Mouse (Mus musculus): ENCODE measurements around the gene Gfra1. TPM values are rescaled to one million over a fixed set of nuclear protein-coding genes. Genes with fewer than 3 reads are reported as not detected.

Gfra1 gene
- polyA plus RNA-seq, 1 experiment from 2014 or later = 3.2 TPM

- no peaks in the 10 kb centered on the region for H3K4me1 ChIP-seq (ENCODE audit: control insufficient read depth in 2 of 2, insufficient read depth in 2 of 2, low read length in 2 of 2)
- 89% methylated on average over 7 of the region's 7 CpGs for WGBS
Observed at GRCm38 (mm10) chr19:58301105-58301504, 154.6 kb downstream of the Gfra1 start.

GRCm38 (mm10) chr19:58297926-58298325 lies 157.8 kb downstream of the Gfra1 start:
- Histone ChIP-seq H3K4me3 (ENCODE audit: control insufficient read depth in 1 of 2, insufficient read depth in 1 of 2, low read depth in 1 of 2, low read length in 2 of 2) (no peak overlapping the region), H3K36me3 (ENCODE audit: control insufficient read depth, insufficient read depth, low read length) (no peaks in the 10 kb centered on the region), H3K4me2 (ENCODE audit: low read length) (no peak overlapping the region), H3K9ac (ENCODE audit: low read length) (no peak overlapping the region), H3K27me3 (ENCODE audit: control insufficient read depth, insufficient read depth, low read length) (0 out of 2 replicates have a peak, but pooled peaks cover 7% of the 10 kb centered on the region), H3K4me1 (ENCODE audit: control insufficient read depth in 2 of 2, insufficient read depth in 2 of 2, low read length in 2 of 2) (no peaks in the 10 kb centered on the region), H3K27ac (replicated peaks in 1 of 2; ENCODE audit: control insufficient read depth in 1 of 2, insufficient read depth in 1 of 2, low read depth in 2 of 2, low read length in 2 of 2) (no peak overlapping the region), H3K9me3 (ENCODE audit: control insufficient read depth, low read length) (no peaks in the 10 kb centered on the region)
- WGBS = 73% methylated on average over 2 of the region's 2 CpGs
- no peak for ATAC-seq (ENCODE audit: insufficient number of reproducible peaks, insufficient read depth, low FRiP score, low read depth)

More at GRCm38 (mm10) chr19:58301105-58301504, 154.6 kb downstream of the Gfra1 start:
- no peak overlapping the region for H3K9ac ChIP-seq (ENCODE audit: low read length)
- no peak for ATAC-seq (ENCODE audit: insufficient number of reproducible peaks, insufficient read depth, low FRiP score, low read depth)
- no peak overlapping the region for H3K4me2 ChIP-seq (ENCODE audit: low read length)
- H3K9me3 ChIP-seq (ENCODE audit: control insufficient read depth, low read length) = peaks cover 2% of the 10 kb centered on the region; the same call in 1 of the 2 replicates
- H3K4me3 ChIP-seq (ENCODE audit: control insufficient read depth in 1 of 2, insufficient read depth in 1 of 2, low read depth in 1 of 2, low read length in 2 of 2) = no peak overlapping the region
- no peak overlapping the region for H3K27ac ChIP-seq (replicated peaks in 1 of 2; ENCODE audit: control insufficient read depth in 1 of 2, insufficient read depth in 1 of 2, low read depth in 2 of 2, low read length in 2 of 2)
- H3K36me3 ChIP-seq (ENCODE audit: control insufficient read depth, insufficient read depth, low read length) = no peaks in the 10 kb centered on the region
- H3K27me3 ChIP-seq (ENCODE audit: control insufficient read depth, insufficient read depth, low read length) = 0 out of 2 replicates have a peak, but pooled peaks cover 7% of the 10 kb centered on the region

DNA sequence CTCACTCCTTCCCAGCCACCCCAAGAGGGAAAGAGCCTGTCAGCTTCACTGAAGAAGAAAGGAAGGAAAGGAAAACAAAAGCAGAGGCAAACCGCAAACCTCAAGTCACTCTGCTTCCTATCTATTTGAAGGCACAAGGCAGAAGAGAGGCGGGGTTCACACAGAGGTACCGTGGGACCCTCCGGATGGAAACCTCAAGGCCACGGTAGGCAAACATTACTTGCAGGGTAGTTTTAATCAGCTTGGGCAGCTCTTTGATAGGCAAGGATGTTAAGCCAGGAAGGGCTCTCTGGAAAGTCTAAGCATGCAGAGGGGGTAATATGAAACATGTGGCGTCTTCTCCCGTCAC lies 158.9 kb downstream of the Gfra1 start:
- Histone ChIP-seq H3K36me3 (ENCODE audit: control insufficient read depth, insufficient read depth, low read length) (no peaks in the 10 kb centered on the region), H3K4me2 (ENCODE audit: low read length) (no peak overlapping the region), H3K4me1 (ENCODE audit: control insufficient read depth in 2 of 2, insufficient read depth in 2 of 2, low read length in 2 of 2) (no peaks in the 10 kb centered on the region), H3K9ac (ENCODE audit: low read length) (no peak overlapping the region), H3K27ac (replicated peaks in 1 of 2; ENCODE audit: control insufficient read depth in 1 of 2, insufficient read depth in 1 of 2, low read depth in 2 of 2, low read length in 2 of 2) (no peak overlapping the region), H3K4me3 (ENCODE audit: control insufficient read depth in 1 of 2, insufficient read depth in 1 of 2, low read depth in 1 of 2, low read length in 2 of 2) (no peak overlapping the region), H3K9me3 (ENCODE audit: control insufficient read depth, low read length) (no peaks in the 10 kb centered on the region), H3K27me3 (ENCODE audit: control insufficient read depth, insufficient read depth, low read length) (0 out of 2 replicates have a peak, but pooled peaks cover 7% of the 10 kb centered on the region)
- 45% methylated on average over 7 of the region's 7 CpGs for WGBS
- ATAC-seq (ENCODE audit: insufficient number of reproducible peaks, insufficient read depth, low FRiP score, low read depth) = no peak

DNA sequence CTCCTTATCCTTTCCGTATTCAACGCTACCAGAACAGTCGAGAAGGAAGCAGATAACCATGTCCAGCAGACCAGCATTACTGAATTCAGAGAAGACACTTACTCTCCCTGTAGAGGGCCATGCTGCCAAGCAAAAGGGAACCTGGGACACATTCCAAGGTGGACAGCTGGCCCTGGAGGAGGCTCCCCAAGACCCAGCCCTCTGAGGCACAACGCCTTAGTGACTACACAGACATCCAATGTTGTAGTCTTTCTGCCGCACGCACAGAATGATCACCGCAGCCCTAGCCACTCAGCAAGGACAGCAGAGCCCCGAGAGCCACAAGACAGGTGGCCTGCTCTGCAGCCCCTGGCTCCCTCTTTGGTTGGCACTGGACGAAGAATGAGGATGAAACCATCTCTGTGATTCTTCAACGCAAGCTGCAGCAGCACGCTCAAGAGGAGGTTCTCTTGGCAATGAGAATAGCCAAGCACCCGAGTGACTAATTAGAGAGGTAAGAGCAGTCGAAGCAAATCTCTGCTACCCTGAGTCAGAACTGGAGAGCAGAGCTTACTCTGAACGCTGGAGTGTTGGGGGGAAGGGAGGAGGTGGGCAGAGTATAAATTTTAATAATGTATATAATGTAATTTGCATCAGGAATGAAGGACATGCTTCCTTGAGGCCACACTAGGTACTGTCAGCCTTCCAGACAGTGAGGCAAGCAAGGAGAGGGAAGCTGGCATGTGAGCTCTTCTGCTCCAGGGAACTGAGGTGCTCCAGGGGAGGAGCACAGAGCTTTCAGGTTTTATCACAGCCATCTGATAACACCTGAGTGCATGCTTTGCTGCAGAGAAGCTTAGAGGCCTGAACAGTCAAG lies 159.5 kb downstream of the Gfra1 start:
- H3K4me2 ChIP-seq (ENCODE audit: low read length) = no peak overlapping the region
- H3K36me3 ChIP-seq (ENCODE audit: control insufficient read depth, insufficient read depth, low read length) = no peaks in the 10 kb centered on the region
- no peaks in the 10 kb centered on the region for H3K4me1 ChIP-seq (ENCODE audit: control insufficient read depth in 2 of 2, insufficient read depth in 2 of 2, low read length in 2 of 2)
- no peak for ATAC-seq (ENCODE audit: insufficient number of reproducible peaks, insufficient read depth, low FRiP score, low read depth)
- H3K4me3 ChIP-seq (ENCODE audit: control insufficient read depth in 1 of 2, insufficient read depth in 1 of 2, low read depth in 1 of 2, low read length in 2 of 2) = no peak overlapping the region
- 0 out of 2 replicates have a peak, but pooled peaks cover 7% of the 10 kb centered on the region for H3K27me3 ChIP-seq (ENCODE audit: control insufficient read depth, insufficient read depth, low read length)
- H3K27ac ChIP-seq (replicated peaks in 1 of 2; ENCODE audit: control insufficient read depth in 1 of 2, insufficient read depth in 1 of 2, low read depth in 2 of 2, low read length in 2 of 2) = no peak overlapping the region
- no peak overlapping the region for H3K9ac ChIP-seq (ENCODE audit: low read length)
- H3K9me3 ChIP-seq (ENCODE audit: control insufficient read depth, low read length) = no peaks in the 10 kb centered on the region
- WGBS = 68% methylated on average over 14 of the region's 14 CpGs

GRCm38 (mm10) chr19:58288145-58288544 lies 167.6 kb downstream of the Gfra1 start:
- Histone ChIP-seq H3K27ac (replicated peaks in 1 of 2; ENCODE audit: control insufficient read depth in 1 of 2, insufficient read depth in 1 of 2, low read depth in 2 of 2, low read length in 2 of 2) (no peak overlapping the region), H3K4me1 (ENCODE audit: control insufficient read depth in 2 of 2, insufficient read depth in 2 of 2, low read length in 2 of 2) (no peaks in the 10 kb centered on the region; a peak in 1 of 4 replicates), H3K4me3 (ENCODE audit: control insufficient read depth in 1 of 2, insufficient read depth in 1 of 2, low read depth in 1 of 2, low read length in 2 of 2) (no peak overlapping the region), H3K9me3 (ENCODE audit: control insufficient read depth, low read length) (0 out of 2 replicates have a peak, but pooled peaks cover 2% of the 10 kb centered on the region), H3K36me3 (ENCODE audit: control insufficient read depth, insufficient read depth, low read length) (no peaks in the 10 kb centered on the region), H3K4me2 (ENCODE audit: low read length) (no peak overlapping the region), H3K9ac (ENCODE audit: low read length) (no peak overlapping the region), H3K27me3 (ENCODE audit: control insufficient read depth, insufficient read depth, low read length) (no peaks in the 10 kb centered on the region)
- ATAC-seq (ENCODE audit: insufficient number of reproducible peaks, insufficient read depth, low FRiP score, low read depth) = no peak
- WGBS = 75% methylated on average over 6 of the region's 6 CpGs

DNA sequence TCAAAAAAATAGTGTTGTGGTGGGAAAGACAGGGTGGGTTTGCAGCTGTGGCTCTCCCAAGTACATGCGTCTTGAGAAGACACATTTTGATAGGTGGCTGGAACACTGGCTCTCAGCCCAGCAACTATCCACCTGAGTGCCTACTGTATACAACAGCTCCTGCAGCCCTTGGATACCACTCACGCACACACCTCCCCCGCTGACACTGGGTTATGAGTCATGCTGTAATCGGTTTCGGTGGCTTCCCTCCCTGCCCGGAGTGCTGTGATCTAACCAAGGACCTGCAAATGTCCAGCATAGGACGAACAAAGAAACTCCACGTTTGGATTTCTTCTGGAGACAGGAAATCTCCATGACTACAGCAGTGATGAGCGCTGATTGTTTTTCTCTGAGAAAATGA lies 180.4 kb downstream of the Gfra1 start:
- H3K4me3 ChIP-seq (ENCODE audit: control insufficient read depth in 1 of 2, insufficient read depth in 1 of 2, low read depth in 1 of 2, low read length in 2 of 2) = no peak overlapping the region
- ATAC-seq (ENCODE audit: insufficient number of reproducible peaks, insufficient read depth, low FRiP score, low read depth) = no peak
- WGBS = 54% methylated on average over 9 of the region's 9 CpGs
- H3K36me3 ChIP-seq (ENCODE audit: control insufficient read depth, insufficient read depth, low read length) = no peaks in the 10 kb centered on the region
- no peak overlapping the region for H3K9ac ChIP-seq (ENCODE audit: low read length)
- no peaks in the 10 kb centered on the region; a peak in 1 of 4 replicates for H3K4me1 ChIP-seq (ENCODE audit: control insufficient read depth in 2 of 2, insufficient read depth in 2 of 2, low read length in 2 of 2)
- no peak overlapping the region for H3K4me2 ChIP-seq (ENCODE audit: low read length)
- H3K27ac ChIP-seq (replicated peaks in 1 of 2; ENCODE audit: control insufficient read depth in 1 of 2, insufficient read depth in 1 of 2, low read depth in 2 of 2, low read length in 2 of 2) = no peak overlapping the region
- no peaks in the 10 kb centered on the region for H3K27me3 ChIP-seq (ENCODE audit: control insufficient read depth, insufficient read depth, low read length)
- H3K9me3 ChIP-seq (ENCODE audit: control insufficient read depth, low read length) = no peaks in the 10 kb centered on the region

GRCm38 (mm10) chr19:58271815-58272214 lies 183.9 kb downstream of the Gfra1 start:
- H3K36me3 ChIP-seq (ENCODE audit: control insufficient read depth, insufficient read depth, low read length) = no peaks in the 10 kb centered on the region
- H3K4me1 ChIP-seq (ENCODE audit: control insufficient read depth in 2 of 2, insufficient read depth in 2 of 2, low read length in 2 of 2) = no peaks in the 10 kb centered on the region; a peak in 1 of 4 replicates
- H3K9ac ChIP-seq (ENCODE audit: low read length) = no peak overlapping the region
- no peaks in the 10 kb centered on the region for H3K27me3 ChIP-seq (ENCODE audit: control insufficient read depth, insufficient read depth, low read length)
- no peak overlapping the region for H3K4me2 ChIP-seq (ENCODE audit: low read length)
- H3K4me3 ChIP-seq (ENCODE audit: control insufficient read depth in 1 of 2, insufficient read depth in 1 of 2, low read depth in 1 of 2, low read length in 2 of 2) = no peak overlapping the region
- no peak overlapping the region for H3K27ac ChIP-seq (replicated peaks in 1 of 2; ENCODE audit: control insufficient read depth in 1 of 2, insufficient read depth in 1 of 2, low read depth in 2 of 2, low read length in 2 of 2)
- 83% methylated on average over 8 of the region's 8 CpGs for WGBS
- no peak for ATAC-seq (ENCODE audit: insufficient number of reproducible peaks, insufficient read depth, low FRiP score, low read depth)
- H3K9me3 ChIP-seq (ENCODE audit: control insufficient read depth, low read length) = no peaks in the 10 kb centered on the region
